Mouse (Mus musculus) adrenal gland, postnatal 36 days (tissue): ENCODE data around the gene Gstm6. TPM values are rescaled to one million over a fixed set of nuclear protein-coding genes. Genes with fewer than 3 reads are reported as not detected.
A peak's percentile ranks its signal among the peaks of the same experiment; 100 is the strongest.
"Not testable (repeated sequence)": the region's sequence is repeated elsewhere in the genome, so short reads cannot be mapped to it uniquely, and the experiment has no call there.

Source experiments
- DNase-seq, 2 experiments: peaks; one replicate each; pipeline ENCODE4 v3.0.0; 2021; ENCODE audit warnings: mixed read lengths in 1 of 2
- long read RNA-seq, 2 experiments: library from polyadenylated mRNA; stranded (forward); transcript quantifications; one replicate each; pipeline ENCODE4 v2.0.0; 2021; ENCODE audit warnings: borderline sequencing depth in 2 of 2
- total RNA-seq, 2 experiments: library from RNA; stranded (reverse); gene quantifications; 2 replicates each; pipeline ENCODE4 v1.2.3; 2021

Gene Gstm6
- total RNA-seq = 1 to 10 TPM; 4.3 to 6.0 TPM
- long read RNA-seq, experiment 1, partial matches to known transcripts = 1 of 4 reads
- long read RNA-seq, experiment 1, other reads (novel, unspliced or antisense) = 0 of 4 reads
- long read RNA-seq, experiment 2, partial matches to known transcripts = 0 of 2 reads
- long read RNA-seq, experiment 2, other reads (novel, unspliced or antisense) = 0 of 2 reads

- no peak for DNase-seq
Measured at GRCm38 (mm10) chr3:107943239-107943990, at the start of gene Gstm6. Gstm6 (minus strand) TSS chr3:107943749.

GRCm38 (mm10) chr3:107986041-107986562, 42.6 kb upstream of the Gstm6 start, which contains the start of gene Gstm2:
Gstm2 (minus strand) TSS chr3:107986453.
- peak; percentile 64 to 71 for DNase-seq

- DNase-seq = not testable (repeated sequence)
Measured at GRCm38 (mm10) chr3:107985141-107985540, 41.6 kb upstream of the Gstm6 start.

- DNase-seq = peak; percentile 27 to 46
Measured at GRCm38 (mm10) chr3:107984471-107984870, 40.9 kb upstream of the Gstm6 start.

GRCm38 (mm10) chr3:107983771-107984170, 40.2 kb upstream of the Gstm6 start:
- no peak for DNase-seq

GRCm38 (mm10) chr3:107982726-107983125, 39.2 kb upstream of the Gstm6 start:
- peak; percentile 51 to 67 for DNase-seq

- DNase-seq = no peak
Measured at GRCm38 (mm10) chr3:107981261-107981660, 37.7 kb upstream of the Gstm6 start.

GRCm38 (mm10) chr3:107977691-107978090, 34.1 kb upstream of the Gstm6 start:
- no peak for DNase-seq

GRCm38 (mm10) chr3:107974237-107974636, 30.7 kb upstream of the Gstm6 start:
- DNase-seq = no peak

- no peak for DNase-seq
Measured at GRCm38 (mm10) chr3:107972070-107972469, 28.5 kb upstream of the Gstm6 start.

- not testable (repeated sequence) for DNase-seq
Measured at GRCm38 (mm10) chr3:107971101-107971500, 27.6 kb upstream of the Gstm6 start.

GRCm38 (mm10) chr3:107968724-107969395, 25.3 kb upstream of the Gstm6 start, which contains the start of gene Gstm3:
Gstm3 (minus strand) TSS chr3:107969283.
- DNase-seq = peak in 1 of 2 experiments; percentile 39

GRCm38 (mm10) chr3:107966631-107967030, 23.1 kb upstream of the Gstm6 start:
- no peak for DNase-seq

GRCm38 (mm10) chr3:107965592-107965991, 22.0 kb upstream of the Gstm6 start:
- DNase-seq = no peak

- DNase-seq = peak; percentile 44 to 48
Measured at GRCm38 (mm10) chr3:107964656-107965308, 21.2 kb upstream of the Gstm6 start.

GRCm38 (mm10) chr3:107964026-107964425, 20.5 kb upstream of the Gstm6 start:
- DNase-seq = no peak

GRCm38 (mm10) chr3:107955260-107955659, 11.7 kb upstream of the Gstm6 start:
- not testable (repeated sequence) for DNase-seq

GRCm38 (mm10) chr3:107953906-107954305, 10.4 kb upstream of the Gstm6 start:
- DNase-seq = peak; percentile 66 to 73

- DNase-seq = peak; percentile 88 to 94
Measured at GRCm38 (mm10) chr3:107953328-107953755, 9.8 kb upstream of the Gstm6 start.

- no peak for DNase-seq
Measured at GRCm38 (mm10) chr3:107950531-107950930, 7.0 kb upstream of the Gstm6 start.

GRCm38 (mm10) chr3:107949461-107949860, 5.9 kb upstream of the Gstm6 start:
- DNase-seq = not testable (repeated sequence)

- DNase-seq = no peak
Measured at GRCm38 (mm10) chr3:107945729-107946128, 2.2 kb upstream of the Gstm6 start.
